Mouse (Mus musculus) C2C12 (cell line): ENCODE data around the gene Irf3. TPM values are rescaled to one million over a fixed set of nuclear protein-coding genes. Genes with fewer than 3 reads are reported as not detected.

Experiments
- H3K27me3 ChIP-seq: one replicate; pipeline ENCODE4 v1.6.1; 2011; ENCODE audit not compliant: control insufficient read depth, insufficient read depth, insufficient read length
- H3K36me3 ChIP-seq: one replicate; pipeline ENCODE4 v1.6.1; 2011; ENCODE audit not compliant: control insufficient read depth, insufficient read depth
- H3K4me3 ChIP-seq: one replicate; pipeline ENCODE4 v1.5.1; 2011; ENCODE audit warnings: mild to moderate bottlenecking, control low read depth; ENCODE audit not compliant: poor library complexity, insufficient read depth, severe bottlenecking
- H3K79me2 ChIP-seq: one replicate; pipeline ENCODE4 v1.6.1; 2011; ENCODE audit not compliant: control insufficient read depth, insufficient read depth
- H3K79me3 ChIP-seq: one replicate; pipeline ENCODE4 v1.6.1; 2011; ENCODE audit warnings: low read depth, control low read depth
- H3ac ChIP-seq: one replicate; pipeline ENCODE3; 2011; ENCODE audit warnings: low read depth; ENCODE audit not compliant: control insufficient read depth, insufficient read length
- CEBPB ChIP-seq: IDR thresholded peaks from one replicate; pipeline ENCODE4 v1.6.1; 2011; ENCODE audit warnings: low read depth, mild to moderate bottlenecking, control low read depth, moderate library complexity
- CTCF ChIP-seq: IDR thresholded peaks from one replicate; pipeline ENCODE4 v1.5.1; 2011; ENCODE audit not compliant: control insufficient read depth, insufficient read depth, insufficient read length
- FOSL1 ChIP-seq: IDR thresholded peaks from one replicate; pipeline ENCODE4 v1.8.0; 2011; ENCODE audit warnings: mild to moderate bottlenecking, low read length; ENCODE audit not compliant: poor library complexity, insufficient read depth, severe bottlenecking
- MAX ChIP-seq: IDR thresholded peaks from one replicate; pipeline ENCODE4 v1.6.1; 2011; ENCODE audit warnings: mild to moderate bottlenecking, control low read depth
- MYOD1 ChIP-seq: IDR thresholded peaks from one replicate; pipeline ENCODE4 v1.6.1; 2011; ENCODE audit warnings: low read depth; ENCODE audit not compliant: control insufficient read depth, insufficient read length
- MYOG ChIP-seq: IDR thresholded peaks from one replicate; pipeline ENCODE4 v1.6.1; 2011; ENCODE audit not compliant: control insufficient read depth, insufficient read length; ENCODE audit errors: extremely low read depth
- USF1 ChIP-seq: IDR thresholded peaks from one replicate; pipeline ENCODE4 v1.6.1; 2011; ENCODE audit warnings: low read depth, mild to moderate bottlenecking, control low read depth, moderate library complexity
- polyA plus RNA-seq: library from polyadenylated mRNA; unstranded; fragments of >200 nt; fragmentation: generic; extraction: Trizol; gene quantifications from one replicate; pipeline ENCODE4 v1.2.1, GENCODE M21; 2012; ENCODE audit warnings: missing spikeins

The Irf3 gene
- polyA plus RNA-seq, 1 experiment: 43.7 TPM

GRCm38 (mm10) chr7:44975117-44975419 is 22.4 kb upstream of the Irf3 start:
- Histone ChIP-seq H3K36me3 (peaks cover 44% of the 10 kb centered on the region), H3K79me2 (peaks cover 5% of the 10 kb centered on the region), H3K4me3 (no peak overlapping the region), H3K27me3 (no peaks in the 10 kb centered on the region), H3ac (no peak overlapping the region), H3K79me3 (no peaks in the 10 kb centered on the region)
- TF ChIP-seq MYOG: no peak
- no peak for TF ChIP-seq CEBPB
- TF ChIP-seq FOSL1: no peak
- no peak for TF ChIP-seq MAX
- TF ChIP-seq CTCF: no peak
- no peak for TF ChIP-seq MYOD1
- TF ChIP-seq USF1: no peak

DNA sequence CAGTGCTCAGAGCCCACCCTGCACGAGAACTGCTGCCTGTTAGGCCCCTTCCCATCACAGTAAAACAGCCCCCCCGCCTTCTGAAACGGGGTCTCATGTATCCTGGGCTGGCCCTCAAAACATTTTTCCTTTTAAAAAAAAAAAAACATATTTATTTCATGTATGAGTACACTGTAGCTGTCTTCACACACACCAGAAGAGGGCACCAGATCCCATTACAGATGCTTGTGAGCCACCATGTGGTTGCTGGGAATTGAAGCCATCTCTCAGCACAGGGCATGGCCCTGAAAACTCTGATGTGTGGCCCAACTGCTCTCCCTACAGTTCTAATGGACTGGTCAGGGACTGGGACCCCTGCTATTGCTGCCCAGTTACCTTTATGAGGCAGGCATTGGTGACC is 19.1 kb upstream of the Irf3 start:
- no peaks in the 10 kb centered on the region for H3K27me3 ChIP-seq
- no peak overlapping the region for H3ac ChIP-seq
- no peak overlapping the region for H3K4me3 ChIP-seq
- TF ChIP-seq CTCF: no peak
- no peak for TF ChIP-seq FOSL1
- no peak for TF ChIP-seq MAX
- no peak for TF ChIP-seq MYOG
- TF ChIP-seq USF1: no peak
- no peak for TF ChIP-seq CEBPB
- no peak for TF ChIP-seq MYOD1
- peaks cover 14% of the 10 kb centered on the region for H3K79me3 ChIP-seq
- H3K36me3 ChIP-seq: peaks cover 72% of the 10 kb centered on the region
- H3K79me2 ChIP-seq: peaks cover 37% of the 10 kb centered on the region

DNA sequence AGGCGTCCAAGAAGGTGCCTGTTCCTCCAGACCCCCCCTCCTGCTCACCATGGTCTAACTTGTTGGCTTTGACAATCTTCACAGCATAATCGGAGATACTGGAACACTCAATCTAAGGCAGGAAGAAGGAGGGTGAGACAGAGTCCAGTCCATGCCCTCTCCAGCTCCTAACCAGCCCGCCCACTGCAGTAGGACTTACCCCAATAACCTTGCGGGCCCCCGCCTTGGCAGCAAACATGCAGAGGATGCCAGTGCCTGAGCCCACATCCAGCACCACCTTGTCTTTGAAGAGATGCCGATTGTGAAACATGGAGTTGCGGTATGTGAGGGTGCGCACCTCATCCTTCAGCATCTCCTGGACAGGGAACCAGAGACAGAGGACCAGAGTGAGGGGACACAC is 15.9 kb upstream of the Irf3 start:
- Histone ChIP-seq H3K27me3 (no peaks in the 10 kb centered on the region), H3K4me3 (no peak overlapping the region), H3K36me3 (peaks cover 65% of the 10 kb centered on the region), H3ac (no peak overlapping the region), H3K79me3 (peaks cover 39% of the 10 kb centered on the region), H3K79me2 (peaks cover 66% of the 10 kb centered on the region)
- no peak for TF ChIP-seq FOSL1

GRCm38 (mm10) chr7:44983085-44983484 is 14.4 kb upstream of the Irf3 start:
- Histone ChIP-seq H3K4me3 (no peak overlapping the region), H3K27me3 (no peaks in the 10 kb centered on the region), H3K36me3 (peaks cover 52% of the 10 kb centered on the region), H3ac (no peak overlapping the region), H3K79me3 (peaks cover 42% of the 10 kb centered on the region), H3K79me2 (peaks cover 78% of the 10 kb centered on the region)
- no peak for TF ChIP-seq USF1
- peak; percentile 84 for TF ChIP-seq CTCF
- no peak for TF ChIP-seq MYOD1

GRCm38 (mm10) chr7:44983944-44984832 is 13.3 kb upstream of the Irf3 start:
- Histone ChIP-seq H3K27me3 (no peaks in the 10 kb centered on the region), H3ac (peak overlapping the region; percentile 30), H3K4me3 (peak overlapping the region; percentile 97), H3K79me2 (peaks cover 88% of the 10 kb centered on the region), H3K79me3 (peaks cover 47% of the 10 kb centered on the region), H3K36me3 (peaks cover 41% of the 10 kb centered on the region)
- no peak for TF ChIP-seq CTCF
- no peak for TF ChIP-seq CEBPB
- TF ChIP-seq MYOG: no peak
- TF ChIP-seq USF1: no peak
- TF ChIP-seq MYOD1: peak; percentile 80
- TF ChIP-seq MAX: no peak

DNA sequence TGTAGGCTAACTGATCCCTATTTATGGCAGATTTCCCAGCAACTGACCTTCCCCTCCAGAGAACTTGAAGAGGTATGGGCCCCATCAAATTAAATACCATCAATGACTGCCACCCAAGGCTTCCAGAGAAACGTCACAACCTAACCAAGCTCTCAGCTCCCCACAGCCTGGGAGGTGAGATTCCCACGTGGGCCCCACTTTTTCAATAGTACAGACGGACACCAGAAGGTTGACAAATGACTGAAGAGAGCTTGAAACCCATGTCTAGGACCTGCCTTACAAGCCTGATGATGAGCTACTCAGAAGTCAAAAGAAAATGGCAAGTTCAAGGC is 12.6 kb upstream of the Irf3 start:
- TF ChIP-seq USF1 (no peak), MAX (no peak), MYOD1 (no peak), CEBPB (no peak), CTCF (no peak), MYOG (no peak), FOSL1 (no peak)
- peaks cover 35% of the 10 kb centered on the region for H3K36me3 ChIP-seq
- no peaks in the 10 kb centered on the region for H3K27me3 ChIP-seq

More for the DNA sequence above, 12.6 kb upstream of the Irf3 start:
- Histone ChIP-seq H3K79me3 (peaks cover 47% of the 10 kb centered on the region), H3K79me2 (peaks cover 92% of the 10 kb centered on the region), H3K4me3 (peak overlapping the region; percentile 97), H3ac (peak overlapping the region; percentile 24)
